Mouse (Mus musculus): ENCODE results near the gene Spata16. TPM values are rescaled to one million over a fixed set of nuclear protein-coding genes. Genes with fewer than 3 reads are reported as not detected.

Gene Spata16
- polyA plus RNA-seq, 1 experiment from 2014 or later: not detected

DNA sequence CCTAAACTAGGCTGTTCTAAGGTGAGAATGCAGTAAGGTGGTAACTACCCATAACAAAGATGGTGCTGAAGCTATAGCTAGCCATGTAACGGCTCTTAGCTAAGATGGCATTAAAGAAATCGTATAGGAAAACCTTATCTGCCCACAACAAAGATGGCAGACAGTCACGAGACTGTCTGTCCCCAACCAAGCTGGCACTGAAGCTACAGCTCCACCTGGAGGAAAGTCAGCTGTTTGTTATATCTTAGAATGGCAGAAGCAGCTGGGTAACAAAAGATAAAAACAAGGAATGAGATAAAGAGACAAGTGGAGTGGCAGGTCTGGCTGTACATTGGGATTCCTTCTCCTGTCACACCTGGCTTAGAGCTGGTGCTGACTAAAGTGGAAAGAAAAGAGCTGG, 333.1 kb downstream of the Spata16 start:
- Histone ChIP-seq H3K27ac (ENCODE audit: low read depth) (no peak overlapping the region), H3K4me3 (ENCODE audit: low read depth, low read length) (no peak overlapping the region), H3K4me2 (no peak overlapping the region), H3K27me3 (ENCODE audit: insufficient read depth, low read length) (no peaks in the 10 kb centered on the region), H3K4me1 (ENCODE audit: insufficient read depth) (no peaks in the 10 kb centered on the region), H3K9me3 (ENCODE audit: low read depth, low read length) (no peaks in the 10 kb centered on the region), H3K9ac (no peak overlapping the region), H3K36me3 (ENCODE audit: insufficient read depth) (no peaks in the 10 kb centered on the region)
- no peak for ATAC-seq (ENCODE audit: insufficient read depth)
- 79% methylated on average over 3 of the region's 3 CpGs for WGBS
- DNase-seq: no peak
- TF ChIP-seq CTCF (IDR thresholded peaks at IDR 0.05; ENCODE audit: low read depth): no peak

DNA sequence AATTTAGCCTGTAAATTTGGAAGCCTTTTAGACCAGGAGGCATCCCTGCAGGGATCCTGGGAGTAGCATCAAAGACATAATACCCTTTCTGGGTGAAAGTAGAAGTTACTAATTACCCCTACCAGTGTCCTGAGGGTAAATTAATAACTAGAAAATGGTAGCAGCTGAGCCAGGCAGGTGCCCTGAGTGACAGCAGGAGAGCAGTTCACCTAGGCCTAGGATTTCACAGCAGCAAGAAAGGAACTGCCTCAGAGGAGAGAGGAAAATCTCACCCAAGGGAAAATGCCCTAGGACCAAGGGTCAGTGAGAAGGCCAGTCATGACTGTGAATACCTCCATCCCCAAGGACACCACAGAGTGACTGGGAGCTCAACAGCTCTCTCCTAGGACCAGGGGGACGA, 333.9 kb downstream of the Spata16 start:
- Histone ChIP-seq H3K27ac (ENCODE audit: low read depth) (no peak overlapping the region), H3K9me3 (ENCODE audit: low read depth, low read length) (no peaks in the 10 kb centered on the region), H3K36me3 (ENCODE audit: insufficient read depth) (no peaks in the 10 kb centered on the region), H3K4me3 (ENCODE audit: low read depth, low read length) (no peak overlapping the region), H3K4me2 (no peak overlapping the region), H3K4me1 (ENCODE audit: insufficient read depth) (no peaks in the 10 kb centered on the region), H3K9ac (no peak overlapping the region), H3K27me3 (ENCODE audit: insufficient read depth, low read length) (no peaks in the 10 kb centered on the region)
- ATAC-seq (ENCODE audit: insufficient read depth) (no peak), DNase-seq (no peak)
- no peak for TF ChIP-seq CTCF (IDR thresholded peaks at IDR 0.05; ENCODE audit: low read depth)
- WGBS: 31% methylated on average over 1 of the region's 1 CpGs

DNA sequence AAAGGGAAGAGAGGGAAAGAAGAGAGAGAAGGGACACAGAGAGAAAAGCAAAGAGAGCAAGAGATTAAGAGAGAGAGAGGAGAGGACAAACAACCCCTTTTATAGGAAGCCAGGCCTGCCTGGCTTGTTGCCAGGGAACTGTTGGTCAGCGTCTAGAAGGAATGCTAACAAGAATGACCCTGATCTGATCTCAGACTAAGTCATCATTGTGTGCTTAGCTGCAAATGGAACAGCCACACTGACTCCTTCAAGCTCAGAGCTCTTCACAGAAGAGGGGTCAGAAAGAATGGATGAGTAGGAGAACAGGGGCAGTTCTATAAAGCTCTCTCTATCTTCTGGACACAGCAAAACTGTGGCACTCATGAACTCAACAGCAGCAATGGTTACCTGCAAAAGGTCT, 334.7 kb downstream of the Spata16 start:
- DNase-seq: peak; percentile 81
- H3K4me1 ChIP-seq (ENCODE audit: insufficient read depth): no peaks in the 10 kb centered on the region
- no peaks in the 10 kb centered on the region for H3K36me3 ChIP-seq (ENCODE audit: insufficient read depth)
- H3K9me3 ChIP-seq (ENCODE audit: low read depth, low read length): no peaks in the 10 kb centered on the region
- no peak overlapping the region for H3K9ac ChIP-seq
- 0% methylated on average over 1 of the region's 1 CpGs for WGBS
- no peak overlapping the region for H3K27ac ChIP-seq (ENCODE audit: low read depth)
- no peak overlapping the region for H3K4me3 ChIP-seq (ENCODE audit: low read depth, low read length)
- no peaks in the 10 kb centered on the region for H3K27me3 ChIP-seq (ENCODE audit: insufficient read depth, low read length)
- no peak overlapping the region for H3K4me2 ChIP-seq
- ATAC-seq (ENCODE audit: insufficient read depth): peak; percentile 71
- no peak for TF ChIP-seq CTCF (IDR thresholded peaks at IDR 0.05; ENCODE audit: low read depth)

DNA sequence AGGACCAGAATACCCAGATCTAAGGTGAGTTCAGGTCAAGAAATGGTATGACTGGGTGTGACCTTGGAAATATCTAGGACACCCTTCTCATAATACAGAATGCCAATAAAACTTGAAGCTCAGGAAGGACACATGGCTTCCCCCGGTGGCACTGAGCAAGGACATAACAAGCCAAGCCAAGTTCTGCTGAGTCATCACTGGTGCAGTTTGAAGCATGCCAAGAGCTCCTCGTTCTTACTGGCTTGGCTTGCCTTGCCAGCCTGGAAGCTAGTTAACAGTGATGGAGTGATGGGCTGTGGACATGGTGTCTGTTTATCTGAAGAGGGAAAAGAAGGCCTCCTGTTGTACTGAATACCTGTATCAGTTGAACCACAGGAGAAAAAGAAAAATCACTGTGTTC, 342.2 kb downstream of the Spata16 start:
- DNase-seq (no peak), ATAC-seq (ENCODE audit: insufficient read depth) (no peak)
- WGBS: 68% methylated on average over 2 of the region's 2 CpGs
- Histone ChIP-seq H3K27ac (ENCODE audit: low read depth) (no peak overlapping the region), H3K36me3 (ENCODE audit: insufficient read depth) (no peaks in the 10 kb centered on the region), H3K9ac (no peak overlapping the region), H3K4me3 (ENCODE audit: low read depth, low read length) (no peak overlapping the region), H3K9me3 (ENCODE audit: low read depth, low read length) (no peaks in the 10 kb centered on the region), H3K4me1 (ENCODE audit: insufficient read depth) (no peaks in the 10 kb centered on the region), H3K27me3 (ENCODE audit: insufficient read depth, low read length) (no peaks in the 10 kb centered on the region), H3K4me2 (no peak overlapping the region)
- TF ChIP-seq CTCF (IDR thresholded peaks at IDR 0.05; ENCODE audit: low read depth): no peak

DNA sequence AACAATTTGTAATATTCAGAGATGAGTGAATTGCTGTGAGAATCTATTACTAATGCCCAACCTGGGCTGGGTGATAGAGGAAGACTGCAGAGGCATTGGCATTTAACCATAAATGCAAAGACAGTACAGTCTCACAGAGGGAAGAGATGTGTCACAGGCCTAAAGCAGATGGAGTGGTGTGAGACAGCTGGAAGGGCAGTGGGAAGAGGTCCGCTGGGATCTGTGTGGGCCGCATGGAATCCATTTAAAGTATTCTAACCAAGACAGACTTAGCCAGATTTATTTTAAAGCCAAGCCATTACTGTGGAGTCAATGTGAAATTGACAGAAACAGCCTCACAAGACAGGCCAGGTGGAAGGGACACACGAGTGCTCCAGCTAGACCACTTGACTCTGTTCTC, 343.0 kb downstream of the Spata16 start:
- Histone ChIP-seq H3K4me1 (ENCODE audit: insufficient read depth) (no peaks in the 10 kb centered on the region), H3K4me3 (ENCODE audit: low read depth, low read length) (no peak overlapping the region), H3K36me3 (ENCODE audit: insufficient read depth) (no peaks in the 10 kb centered on the region), H3K27ac (ENCODE audit: low read depth) (no peak overlapping the region), H3K9ac (no peak overlapping the region), H3K4me2 (no peak overlapping the region), H3K9me3 (ENCODE audit: low read depth, low read length) (no peaks in the 10 kb centered on the region), H3K27me3 (ENCODE audit: insufficient read depth, low read length) (no peaks in the 10 kb centered on the region)
- TF ChIP-seq CTCF (IDR thresholded peaks at IDR 0.05; ENCODE audit: low read depth): no peak
- DNase-seq (no peak), ATAC-seq (ENCODE audit: insufficient read depth) (no peak)
- WGBS: 77% methylated on average over 3 of the region's 3 CpGs

DNA sequence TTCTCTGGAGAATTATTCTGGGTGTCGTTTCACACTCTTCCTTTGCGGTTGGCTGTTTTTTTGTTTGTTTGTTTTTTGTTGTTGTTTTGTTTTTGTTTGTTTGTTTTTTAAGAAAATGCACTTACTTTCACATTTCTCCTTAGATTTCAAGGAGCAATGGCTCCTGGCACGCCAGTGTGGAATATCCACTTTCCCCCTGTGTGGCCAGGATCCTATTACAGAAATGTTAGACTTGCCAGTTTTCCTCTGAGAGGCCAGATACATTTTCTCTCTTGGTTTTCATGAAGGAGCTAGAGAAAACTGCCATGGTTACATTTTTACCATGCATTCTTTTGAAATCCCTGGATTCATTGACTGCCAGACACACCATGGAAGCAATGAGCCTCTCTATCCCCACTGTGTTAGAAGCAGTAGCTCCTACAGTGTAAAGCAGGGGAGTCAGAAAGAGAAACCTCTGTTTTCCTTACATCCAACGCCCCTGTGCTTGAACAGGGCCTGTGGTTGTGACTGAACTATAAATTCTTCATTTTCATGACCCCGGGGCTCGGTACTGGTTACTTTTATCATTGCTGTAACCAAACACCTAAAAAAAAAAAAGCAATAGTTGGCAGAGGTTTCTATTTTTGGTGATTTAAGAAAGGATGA, 344.7 kb downstream of the Spata16 start:
- TF ChIP-seq CTCF (IDR thresholded peaks at IDR 0.05; ENCODE audit: low read depth): no peak
- Histone ChIP-seq H3K4me2 (no peak overlapping the region), H3K9ac (no peak overlapping the region)

DNA sequence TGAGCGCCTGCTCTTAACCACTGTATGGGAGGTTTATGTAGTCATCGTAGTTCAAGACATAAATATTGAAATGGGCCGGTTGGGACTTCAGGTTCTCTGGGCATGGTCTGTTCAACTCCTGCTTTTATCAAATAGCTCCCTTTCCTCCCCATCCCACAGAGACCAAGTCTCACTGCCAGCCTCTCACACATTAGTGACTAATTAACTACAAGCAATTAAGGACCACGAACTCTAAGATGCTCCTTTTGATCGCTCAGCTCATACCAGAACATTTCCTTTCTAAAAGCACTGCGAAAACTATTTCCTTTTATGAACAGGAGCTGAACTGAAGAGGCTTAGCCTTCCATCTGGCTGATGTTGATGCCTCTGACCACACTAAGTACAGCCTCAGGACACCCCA, 346.3 kb downstream of the Spata16 start:
- Histone ChIP-seq H3K4me1 (ENCODE audit: insufficient read depth) (no peaks in the 10 kb centered on the region), H3K9me3 (ENCODE audit: low read depth, low read length) (no peaks in the 10 kb centered on the region), H3K9ac (no peak overlapping the region), H3K36me3 (ENCODE audit: insufficient read depth) (no peaks in the 10 kb centered on the region), H3K4me2 (no peak overlapping the region), H3K27me3 (ENCODE audit: insufficient read depth, low read length) (no peaks in the 10 kb centered on the region), H3K4me3 (ENCODE audit: low read depth, low read length) (no peak overlapping the region), H3K27ac (ENCODE audit: low read depth) (no peak overlapping the region)
- ATAC-seq (ENCODE audit: insufficient read depth) (no peak), DNase-seq (no peak)
- WGBS: 85% methylated on average over 6 of the region's 6 CpGs
- no peak for TF ChIP-seq CTCF (IDR thresholded peaks at IDR 0.05; ENCODE audit: low read depth)

More for the DNA sequence above, 344.7 kb downstream of the Spata16 start:
- DNase-seq (no peak), ATAC-seq (ENCODE audit: insufficient read depth) (no peak)
- Histone ChIP-seq H3K27me3 (ENCODE audit: insufficient read depth, low read length) (no peaks in the 10 kb centered on the region), H3K36me3 (ENCODE audit: insufficient read depth) (no peaks in the 10 kb centered on the region), H3K9me3 (ENCODE audit: low read depth, low read length) (no peaks in the 10 kb centered on the region), H3K4me1 (ENCODE audit: insufficient read depth) (no peaks in the 10 kb centered on the region), H3K4me3 (ENCODE audit: low read depth, low read length) (no peak overlapping the region), H3K27ac (ENCODE audit: low read depth) (no peak overlapping the region)
- 68% methylated on average over 6 of the region's 6 CpGs for WGBS

DNA sequence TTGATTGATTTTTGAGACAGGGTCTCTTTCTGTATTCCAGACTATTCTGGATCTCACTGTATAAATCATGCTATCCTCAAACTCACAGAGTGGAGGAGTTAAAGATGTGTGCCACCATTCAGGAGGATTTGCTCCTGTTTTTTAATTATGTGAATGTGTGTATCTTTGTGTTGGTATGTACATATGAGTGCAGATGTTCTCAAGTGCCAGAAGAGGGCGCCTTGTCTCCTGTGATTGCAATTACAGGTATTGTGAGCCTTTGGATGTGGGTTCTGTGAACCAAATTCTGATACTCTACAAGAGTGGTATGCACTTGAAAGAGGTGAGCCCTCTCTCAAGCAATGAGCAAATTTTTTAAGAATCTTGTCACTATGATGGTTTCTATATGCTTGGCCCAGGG, 369.4 kb downstream of the Spata16 start:
- H3K4me3 ChIP-seq (ENCODE audit: low read depth, low read length): no peak overlapping the region
- ATAC-seq (ENCODE audit: insufficient read depth): no peak
- no peak for TF ChIP-seq CTCF (IDR thresholded peaks at IDR 0.05; ENCODE audit: low read depth)
- DNase-seq: no peak
- H3K4me2 ChIP-seq: no peak overlapping the region
- no peaks in the 10 kb centered on the region for H3K4me1 ChIP-seq (ENCODE audit: insufficient read depth)
- H3K27me3 ChIP-seq (ENCODE audit: insufficient read depth, low read length): no peaks in the 10 kb centered on the region
- no peak overlapping the region for H3K9ac ChIP-seq
- H3K27ac ChIP-seq (ENCODE audit: low read depth): no peak overlapping the region
- no peaks in the 10 kb centered on the region for H3K36me3 ChIP-seq (ENCODE audit: insufficient read depth)
- no peaks in the 10 kb centered on the region for H3K9me3 ChIP-seq (ENCODE audit: low read depth, low read length)
- WGBS: 40% methylated on average over 1 of the region's 1 CpGs
